Mouse (Mus musculus): ENCODE measurements around the gene Ubox5. TPM values are rescaled to one million over a fixed set of nuclear protein-coding genes. Genes with fewer than 3 reads are reported as not detected.
"Not testable (repeated sequence)": the region's sequence is repeated elsewhere in the genome, so short reads cannot be mapped to it uniquely, and the experiment has no call there.

Ubox5 gene
- total RNA-seq, 2 experiments from 2014 or later, result 5.2 TPM

DNA sequence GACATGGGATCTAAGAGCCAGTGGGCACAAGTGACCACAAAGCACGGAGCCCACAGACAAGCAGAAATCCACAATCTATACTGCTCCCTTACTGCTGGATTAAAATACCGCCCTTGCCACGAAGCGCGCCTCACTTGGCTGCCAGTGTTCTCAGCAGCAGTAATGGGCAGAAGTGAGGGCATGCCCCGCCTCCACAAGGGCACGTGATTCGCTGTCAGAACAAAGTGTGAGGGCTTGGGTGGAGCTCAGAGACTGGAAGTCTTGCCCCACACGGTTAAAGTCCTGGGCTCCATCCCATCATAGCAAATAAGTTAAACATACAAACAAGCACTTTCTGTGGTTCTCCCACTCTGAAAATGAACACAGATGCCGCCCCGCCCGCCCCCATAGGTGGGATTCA lies 52.2 kb downstream of the Ubox5 start:
- DNase-seq (ENCODE audit: low spot score), result peak; percentile 28

DNA sequence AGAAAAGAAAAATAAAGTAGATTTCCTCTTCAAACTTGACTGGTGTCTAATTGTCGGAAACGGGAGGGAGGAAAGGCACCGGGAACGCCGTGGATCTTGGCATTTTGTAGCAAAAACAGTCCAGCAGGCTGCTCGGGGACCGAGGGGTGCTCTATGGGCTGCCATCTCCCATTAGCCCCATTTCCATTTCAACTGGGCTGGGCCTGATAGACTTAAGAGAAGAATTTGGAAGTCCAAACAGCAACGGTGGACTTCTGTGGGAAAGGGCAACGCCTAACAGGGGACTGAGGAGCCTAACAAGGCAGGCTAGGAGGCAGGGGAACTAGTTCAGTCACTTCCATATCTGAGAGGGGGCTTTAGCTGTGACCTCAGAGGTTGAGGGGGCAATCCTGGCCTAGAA lies 52.8 kb downstream of the Ubox5 start:
- no peak for DNase-seq (ENCODE audit: low spot score)

DNA sequence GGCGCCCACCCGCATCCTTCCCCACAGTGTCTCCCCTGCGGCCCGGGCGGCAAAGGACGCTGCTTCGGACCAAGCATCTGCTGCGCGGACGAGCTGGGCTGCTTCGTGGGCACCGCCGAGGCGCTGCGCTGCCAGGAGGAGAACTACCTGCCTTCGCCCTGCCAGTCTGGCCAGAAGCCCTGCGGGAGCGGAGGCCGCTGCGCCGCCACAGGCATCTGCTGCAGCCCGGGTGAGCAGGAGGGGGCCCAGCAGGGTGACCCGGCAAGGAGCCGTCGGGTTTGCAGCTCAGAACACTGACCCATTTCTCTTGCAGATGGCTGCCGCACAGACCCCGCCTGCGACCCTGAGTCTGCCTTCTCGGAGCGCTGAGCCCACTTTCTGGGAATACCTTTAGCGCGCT lies 53.3 kb downstream of the Ubox5 start:
- not testable (repeated sequence) for DNase-seq (ENCODE audit: low spot score)

DNA sequence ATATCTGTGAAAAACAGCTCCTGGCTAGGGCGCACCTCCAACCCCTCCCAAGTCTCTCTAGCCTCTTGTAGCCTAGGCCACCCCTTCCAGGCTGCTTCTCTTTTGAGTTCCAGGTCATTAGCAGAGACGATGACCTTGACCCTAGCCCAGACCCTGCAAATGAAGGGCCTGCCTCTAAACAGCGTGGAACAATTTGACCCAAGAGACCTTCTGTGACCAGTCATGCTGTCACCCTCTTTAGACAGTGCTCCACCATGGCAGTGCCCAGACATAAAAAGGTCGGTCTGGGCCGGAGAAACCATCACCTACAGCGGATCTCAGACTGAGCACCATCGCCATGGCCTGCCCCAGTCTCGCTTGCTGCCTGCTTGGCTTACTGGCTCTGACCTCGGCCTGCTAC lies 54.0 kb downstream of the Ubox5 start, which contains the start of gene Oxt:
Gene Oxt, plus strand, starts transcription at position 301 of the 400 bp plus-strand sequence.
- no peak for DNase-seq (ENCODE audit: low spot score)

DNA sequence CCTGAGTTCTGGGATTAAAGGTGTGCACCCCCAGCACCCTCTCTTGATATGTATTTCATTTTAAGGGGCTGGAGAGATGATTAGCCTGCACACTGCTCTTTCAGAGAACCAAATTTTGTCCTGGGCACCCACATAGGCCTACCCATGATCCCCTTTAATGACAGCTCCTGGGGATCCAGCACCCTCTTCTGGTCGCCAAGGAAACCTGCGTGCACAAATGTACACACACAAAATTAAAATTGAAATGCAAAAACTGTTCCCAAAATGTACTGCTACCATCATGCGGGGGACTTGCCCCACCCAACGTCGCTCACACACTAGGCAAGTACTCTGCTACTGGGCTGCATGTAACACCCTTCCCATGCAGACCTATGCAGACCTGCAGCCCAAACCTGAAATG lies 54.9 kb downstream of the Ubox5 start:
- DNase-seq (ENCODE audit: low spot score), result no peak

DNA sequence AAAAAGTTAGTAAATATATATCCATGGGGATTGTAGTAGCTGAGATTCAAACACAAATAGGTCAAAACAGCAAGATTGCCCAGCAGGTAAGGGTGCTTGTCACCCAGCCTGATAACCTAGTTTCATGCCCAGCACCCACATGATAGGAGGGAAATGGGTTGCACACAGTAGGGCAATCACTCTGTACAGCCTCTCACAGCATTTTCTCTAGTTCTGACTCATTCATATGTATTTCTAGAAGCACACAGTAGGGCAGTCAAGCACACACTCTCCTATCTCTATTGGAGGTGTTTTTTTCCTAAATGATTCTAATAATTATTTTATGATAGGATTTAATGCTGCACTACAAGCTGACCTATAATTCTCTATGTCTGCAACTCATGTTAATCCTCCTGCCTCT lies 59.9 kb downstream of the Ubox5 start:
- DNase-seq (ENCODE audit: low spot score), result no peak

DNA sequence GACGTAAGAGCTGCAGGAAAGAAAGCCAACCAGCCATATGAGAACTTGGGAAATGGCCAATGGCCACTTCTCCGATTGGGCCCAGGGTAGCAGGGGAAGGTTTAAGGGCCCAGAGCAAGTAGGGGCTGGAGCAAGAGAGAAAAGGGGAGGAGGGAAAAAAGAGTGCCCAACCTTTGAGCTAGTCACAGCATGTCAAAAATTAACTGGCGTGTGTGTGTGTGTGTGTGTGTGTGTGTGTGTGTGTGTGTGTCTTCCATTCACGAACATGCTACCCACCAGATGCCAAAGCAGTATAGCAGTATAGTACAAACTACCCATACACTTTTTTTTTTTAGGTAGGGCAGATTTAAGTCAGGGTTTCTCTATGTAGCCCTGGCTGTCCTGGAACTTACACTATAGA lies 60.9 kb downstream of the Ubox5 start:
- no peak for DNase-seq (ENCODE audit: low spot score)

DNA sequence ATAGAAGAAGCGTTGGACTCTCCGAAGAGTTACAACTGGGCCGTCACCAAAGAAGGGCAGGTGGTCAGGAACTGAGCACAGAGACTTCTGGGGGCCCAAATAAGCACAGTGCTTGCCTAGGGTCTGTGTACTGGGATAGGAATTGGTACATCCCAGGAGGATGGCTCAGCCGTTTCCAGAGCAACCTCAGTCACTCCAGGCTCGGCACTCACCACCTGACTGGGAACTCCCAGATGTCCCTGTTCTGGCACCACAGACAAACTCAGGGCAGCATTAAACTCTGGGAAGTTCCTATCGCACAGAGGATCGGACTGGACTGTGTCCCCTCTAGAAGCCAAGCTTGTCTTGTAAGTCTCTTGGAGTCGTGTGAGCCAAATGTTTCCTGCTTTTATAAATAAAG lies 64.9 kb downstream of the Ubox5 start:
- no peak for DNase-seq (ENCODE audit: low spot score)

DNA sequence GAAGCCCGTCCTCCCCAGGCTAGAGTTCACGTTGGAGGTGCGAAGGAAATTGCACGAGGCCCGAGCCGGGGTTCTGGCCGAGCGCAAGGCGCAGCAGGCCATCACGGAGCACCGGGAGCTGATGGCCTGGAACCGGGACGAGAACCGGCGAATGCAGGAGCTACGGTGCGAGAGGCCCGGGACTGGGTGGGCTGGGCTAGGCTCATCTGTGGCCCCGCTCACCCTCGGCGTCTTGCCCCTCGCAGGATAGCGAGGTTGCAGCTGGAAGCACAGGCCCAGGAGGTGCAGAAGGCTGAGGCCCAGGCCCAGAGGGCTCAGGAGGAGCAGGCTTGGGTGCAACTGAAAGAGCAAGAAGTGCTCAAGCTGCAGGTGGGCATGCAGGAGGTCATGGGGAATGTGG lies 65.8 kb downstream of the Ubox5 start:
- no peak for DNase-seq (ENCODE audit: low spot score)

DNA sequence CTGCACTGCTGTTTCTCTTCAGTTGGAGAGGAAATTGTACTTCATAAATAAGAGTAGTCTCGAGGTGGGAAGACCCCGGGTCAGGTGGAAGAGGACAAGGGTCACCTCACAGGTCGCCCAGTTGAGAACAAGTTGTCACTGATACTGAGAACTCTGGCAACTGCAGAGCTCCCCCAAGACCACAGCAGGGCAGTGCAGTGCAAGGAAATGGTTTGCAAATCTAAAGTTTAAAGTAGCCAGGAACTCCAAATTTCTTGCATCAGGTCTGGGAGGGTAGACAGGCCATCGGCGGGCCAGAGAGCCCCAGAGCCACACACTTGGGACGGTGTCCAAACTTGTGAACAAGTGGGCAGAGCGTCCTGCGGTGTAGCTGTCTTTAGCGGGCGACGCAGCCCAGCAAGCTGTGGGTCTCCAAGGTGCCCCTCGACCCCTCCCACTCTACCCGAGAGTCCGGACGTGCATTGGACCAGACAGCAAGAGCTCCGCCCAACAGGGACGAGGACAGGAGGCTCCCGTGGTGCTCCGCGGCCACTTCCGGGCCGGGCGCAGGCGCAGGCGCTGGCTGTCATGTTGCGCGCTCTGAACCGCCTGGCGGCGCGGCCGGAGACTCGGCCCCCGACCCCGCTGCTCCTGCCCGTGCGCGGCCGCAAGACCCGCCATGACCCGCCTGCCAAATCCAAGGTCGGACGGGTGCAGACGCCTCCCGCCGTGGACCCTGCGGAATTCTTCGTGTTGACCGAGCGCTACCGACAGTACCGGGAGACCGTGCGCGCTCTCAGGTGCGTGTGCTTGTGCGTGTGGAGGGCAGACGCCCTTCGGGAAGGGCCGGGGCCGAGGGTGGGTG lies 66.4 kb downstream of the Ubox5 start, which contains the start of gene Mrps26:
Gene Mrps26, plus strand, starts transcription at position 531 of the 844 bp plus-strand sequence.
- DNase-seq (ENCODE audit: low spot score), result peak; percentile 92

DNA sequence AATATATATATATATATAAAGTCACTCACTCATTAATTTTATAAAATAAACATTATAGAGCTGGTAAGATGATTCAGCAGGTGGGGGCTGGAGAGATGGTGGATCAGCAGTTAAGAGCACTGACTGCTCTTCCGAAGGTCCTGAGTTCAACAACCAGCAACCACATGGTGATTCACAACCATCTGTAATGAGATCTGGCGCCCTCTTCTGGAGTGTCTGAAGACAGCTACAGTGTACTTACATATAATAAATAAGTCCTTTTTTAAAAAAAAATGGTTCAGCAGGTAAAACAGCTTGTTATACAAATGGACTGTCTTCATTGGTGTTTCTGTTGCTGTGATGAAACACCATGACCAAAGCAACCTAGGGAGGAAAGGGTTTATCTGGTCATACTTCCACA lies 71.8 kb downstream of the Ubox5 start:
- DNase-seq (ENCODE audit: low spot score), result no peak

DNA sequence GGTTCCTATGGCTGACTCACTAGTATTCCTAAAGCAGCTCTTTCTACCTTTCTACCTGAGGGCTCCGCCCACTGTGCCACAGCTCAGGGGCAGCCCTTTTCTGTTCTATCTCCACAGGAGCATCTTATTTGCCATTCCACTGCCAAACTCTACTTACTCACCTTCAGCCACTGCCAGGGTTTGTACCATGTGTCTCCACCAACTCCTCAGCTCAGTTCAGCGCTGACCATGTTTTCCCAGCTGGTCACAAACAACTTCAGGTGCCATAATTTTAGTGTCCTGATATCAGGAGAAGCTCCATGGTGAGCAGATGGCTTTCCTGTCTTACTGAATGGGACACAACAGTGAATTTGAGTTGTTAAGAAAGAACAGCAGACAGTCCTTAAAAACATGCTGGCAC lies 72.4 kb downstream of the Ubox5 start:
- no peak for DNase-seq (ENCODE audit: low spot score)

DNA sequence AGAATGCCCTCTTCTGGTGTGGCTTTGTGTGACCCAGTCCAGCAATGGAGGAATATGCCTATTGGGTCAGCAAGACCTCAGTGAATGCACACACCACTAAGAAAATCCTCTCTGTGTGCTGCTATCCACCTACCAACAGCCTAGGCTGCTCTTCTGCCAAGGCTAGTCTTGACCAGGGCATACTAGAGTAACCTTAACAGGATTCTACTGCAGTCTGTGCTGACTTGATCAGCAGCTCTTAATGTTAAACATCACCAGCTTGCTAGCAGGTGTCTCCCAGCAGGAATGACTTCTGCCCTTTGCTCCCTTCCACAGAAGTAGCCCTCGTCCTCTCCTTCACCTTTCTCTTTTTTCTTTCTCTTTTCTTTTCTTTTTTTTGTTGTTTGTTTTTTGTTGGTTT lies 73.5 kb downstream of the Ubox5 start:
- DNase-seq (ENCODE audit: low spot score), result no peak

DNA sequence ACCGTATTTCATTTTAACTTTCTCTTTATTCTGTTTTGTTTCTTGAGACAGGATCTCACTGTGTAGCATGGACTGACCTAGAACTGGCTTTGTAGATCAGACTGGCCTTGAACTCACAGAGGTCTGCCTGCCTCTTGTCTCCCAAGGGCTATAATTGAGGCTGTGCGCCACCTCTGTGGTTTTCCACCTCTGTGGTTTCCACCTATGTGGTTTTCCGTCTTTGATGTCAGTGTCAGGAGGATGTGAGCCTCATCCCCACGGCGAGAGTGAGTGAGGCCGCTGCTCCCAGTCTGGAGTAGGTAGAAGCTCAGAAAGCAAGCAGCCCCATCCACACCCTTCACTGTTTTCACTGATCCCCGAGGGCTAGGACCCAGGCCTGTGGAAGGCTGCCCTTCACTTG lies 75.0 kb downstream of the Ubox5 start:
- DNase-seq (ENCODE audit: low spot score), result no peak

DNA sequence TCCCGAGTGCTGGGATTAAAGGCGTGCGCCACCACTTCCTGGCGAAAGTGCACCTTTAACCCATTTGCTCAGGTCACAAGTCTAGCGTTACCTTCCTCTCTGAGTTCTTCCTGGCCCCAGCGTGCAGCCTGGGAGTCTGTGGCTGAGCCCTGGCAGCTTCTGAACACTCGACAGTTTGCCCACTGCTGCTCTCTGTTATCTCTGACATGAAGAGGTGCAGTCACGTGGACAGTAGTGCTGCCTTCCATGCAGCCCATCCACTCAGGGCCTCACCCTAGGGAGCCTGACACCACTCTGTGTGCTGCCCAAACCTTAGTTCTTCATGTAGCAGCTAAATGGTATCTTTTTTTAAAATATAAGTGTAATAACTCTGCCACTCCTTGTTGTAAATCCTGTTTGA lies 82.9 kb downstream of the Ubox5 start:
- DNase-seq (ENCODE audit: low spot score), result no peak

DNA sequence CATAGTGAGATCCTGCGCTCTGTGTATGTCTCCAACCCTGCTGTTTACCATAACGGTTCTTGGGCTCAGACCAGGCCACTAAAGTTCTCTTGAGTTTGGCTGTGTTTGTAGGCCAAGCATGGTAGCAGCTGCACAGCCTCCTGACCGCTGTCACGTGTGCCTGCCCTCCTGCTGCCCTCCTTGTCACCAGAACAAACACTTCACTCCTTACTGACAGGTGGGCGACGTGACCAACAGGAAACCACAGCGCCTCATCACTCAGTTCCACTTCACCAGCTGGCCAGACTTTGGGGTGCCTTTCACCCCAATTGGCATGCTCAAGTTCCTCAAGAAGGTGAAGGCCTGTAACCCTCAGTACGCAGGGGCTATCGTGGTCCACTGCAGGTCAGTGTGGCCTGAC lies 89.6 kb downstream of the Ubox5 start:
- DNase-seq (ENCODE audit: low spot score), result no peak

Other genes starting within 250 kb of the Ubox5 start
- 1 to 10 TPM; 2.2 to 2.4 TPM for gene Cpxm1, start 232.5 kb downstream of the Ubox5 start, total RNA-seq (2021)
- gene Gm28372, start 224.8 kb downstream of the Ubox5 start, total RNA-seq (2021), result not detected
- not detected for gene 1700020A23Rik, start 224.8 kb downstream of the Ubox5 start, total RNA-seq (2021)
- gene Tmem239, start 223.6 kb downstream of the Ubox5 start, total RNA-seq (2021), result not detected
- gene Vps16, start 205.7 kb downstream of the Ubox5 start, total RNA-seq (2021), result 10 to 100 TPM; 17.6 to 19.2 TPM
- 1 to 10 TPM; 4.2 to 4.8 TPM for gene Pced1a, start 205.3 kb downstream of the Ubox5 start, total RNA-seq (2021)
- gene Ptpra, start 179.8 kb downstream of the Ubox5 start, total RNA-seq (2021), result 10 to 100 TPM; 14.8 to 18.9 TPM
- gene Mrps26, start 66.3 kb downstream of the Ubox5 start, total RNA-seq (2021), result 10 to 100 TPM; 45.8 to 46.0 TPM
- not detected for gene Oxt, start 53.9 kb downstream of the Ubox5 start, total RNA-seq (2021)
- not detected for gene Avp, start 47.5 kb downstream of the Ubox5 start, total RNA-seq (2021)
- gene Fastkd5, start within 50 bp of the Ubox5 start, total RNA-seq (2021), result 1 to 10 TPM; 5.8 to 6.2 TPM
- 1 to 10 TPM; 2.3 to 3.2 TPM for gene Lzts3, start 12.8 kb upstream of the Ubox5 start, total RNA-seq (2021)
- 100 to 1,000 TPM; 117 to 118 TPM for gene Ddrgk1, start 34.6 kb upstream of the Ubox5 start, total RNA-seq (2021)
- gene Itpa, start 37.6 kb upstream of the Ubox5 start, total RNA-seq (2021), result 10 to 100 TPM; 11.5 to 12.7 TPM
- not detected for gene Slc4a11, start 67.5 kb upstream of the Ubox5 start, total RNA-seq (2021)